Mouse (Mus musculus): Measurements from ENCODE around the gene Grid2. TPM values are rescaled to one million over a fixed set of nuclear protein-coding genes. Genes with fewer than 3 reads are reported as not detected.
A peak's percentile ranks its signal among the peaks of the same experiment; 100 is the strongest.

Gene Grid2
- total RNA-seq, 2 experiments from 2014 or later, result 0.07 TPM; not detected in 1

DNA sequence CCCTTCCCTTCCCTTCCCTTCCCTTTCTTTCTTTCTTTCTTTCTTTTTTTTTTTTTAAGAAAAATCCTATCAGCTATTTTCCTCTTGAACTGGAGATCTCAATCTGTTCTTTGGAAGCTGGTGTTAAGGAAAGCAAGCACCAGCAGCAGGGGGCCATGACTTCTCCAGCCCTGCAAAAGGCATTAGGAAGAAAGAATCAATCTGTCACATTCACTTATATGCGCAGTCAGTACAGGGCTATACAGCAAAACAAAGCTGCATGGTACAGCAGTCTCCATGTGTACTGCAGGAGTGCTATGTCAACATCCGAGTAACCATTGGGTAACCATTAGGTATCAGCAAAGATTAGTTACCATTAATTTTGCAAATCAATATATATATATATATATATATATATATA lies 809.0 kb downstream of the Grid2 start:
- no peak for DNase-seq

DNA sequence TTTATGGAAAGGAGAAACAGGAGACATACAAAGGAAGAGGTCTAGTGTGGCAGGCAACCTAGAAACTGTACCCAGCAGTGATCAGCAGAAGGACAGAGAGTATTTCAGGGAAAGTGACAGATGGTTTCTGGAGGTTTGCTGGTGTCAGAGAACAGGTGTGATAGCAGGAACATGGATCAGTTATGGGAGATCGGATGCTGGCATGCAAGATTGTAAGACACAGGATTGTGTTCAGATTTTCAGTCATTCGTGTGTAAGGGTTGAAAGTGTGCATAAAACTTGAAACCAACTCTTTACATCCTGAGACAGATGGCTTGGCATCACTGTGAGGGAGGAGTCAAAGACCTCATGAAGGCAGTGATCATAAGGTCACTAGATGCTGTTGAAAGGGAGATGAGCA lies 817.7 kb downstream of the Grid2 start:
- no peak for DNase-seq

DNA sequence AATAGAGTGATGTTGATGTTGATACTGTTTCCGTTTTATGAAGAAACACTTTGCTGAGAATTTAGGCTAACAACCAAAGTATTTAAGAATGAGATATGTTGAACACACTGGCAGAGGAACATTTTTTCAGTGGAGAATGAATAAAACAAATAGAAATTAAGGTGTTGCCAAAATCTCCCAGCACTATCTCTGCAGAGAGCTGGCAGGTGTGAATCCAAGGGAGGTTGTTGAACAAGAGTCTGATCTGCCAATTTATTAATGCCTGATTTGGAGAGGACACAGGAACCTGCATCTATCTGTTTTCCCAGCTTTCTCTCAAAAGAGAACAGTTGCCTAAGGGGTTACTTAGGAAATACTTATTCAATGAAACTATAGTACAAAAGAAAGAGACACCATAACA lies 822.2 kb downstream of the Grid2 start:
- DNase-seq, result no peak

DNA sequence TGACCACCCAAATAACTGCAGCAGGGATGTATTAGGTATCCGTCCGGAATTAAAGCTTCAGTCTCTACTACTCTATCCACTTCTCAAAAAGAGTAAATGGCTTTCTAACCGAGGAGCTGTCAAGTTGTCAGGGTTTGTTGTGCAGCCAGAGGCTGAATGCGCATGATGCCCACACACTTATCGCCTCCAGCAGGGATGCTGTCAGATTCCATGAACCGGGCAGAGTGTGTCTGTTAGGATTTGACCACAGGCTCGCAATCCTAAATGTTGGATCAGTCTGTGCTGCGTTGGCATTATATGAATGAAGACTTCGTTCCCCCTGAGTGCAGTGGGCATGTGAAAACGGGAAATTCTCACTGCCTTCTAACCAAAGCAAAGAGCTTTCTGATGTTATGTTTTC lies 843.0 kb downstream of the Grid2 start:
- no peak for DNase-seq

DNA sequence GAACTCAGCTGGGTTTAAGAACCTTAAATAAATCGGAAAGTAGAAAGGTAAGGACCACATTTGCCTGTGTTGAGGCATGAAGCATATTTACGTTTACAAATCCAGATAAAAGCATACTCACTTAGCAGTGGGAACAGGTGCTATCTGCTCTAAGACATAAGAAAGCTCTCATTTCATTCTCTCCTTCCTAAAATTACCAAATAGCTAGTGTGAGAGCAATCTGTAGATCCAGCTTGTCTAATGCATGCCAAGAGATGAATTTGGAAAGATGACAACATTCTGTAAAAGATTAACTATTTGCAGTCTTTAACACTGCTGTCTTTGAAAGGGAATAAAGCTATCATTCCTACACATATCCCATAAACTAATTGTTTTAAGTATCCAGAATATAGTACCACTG lies 858.9 kb downstream of the Grid2 start:
- no peak for DNase-seq

DNA sequence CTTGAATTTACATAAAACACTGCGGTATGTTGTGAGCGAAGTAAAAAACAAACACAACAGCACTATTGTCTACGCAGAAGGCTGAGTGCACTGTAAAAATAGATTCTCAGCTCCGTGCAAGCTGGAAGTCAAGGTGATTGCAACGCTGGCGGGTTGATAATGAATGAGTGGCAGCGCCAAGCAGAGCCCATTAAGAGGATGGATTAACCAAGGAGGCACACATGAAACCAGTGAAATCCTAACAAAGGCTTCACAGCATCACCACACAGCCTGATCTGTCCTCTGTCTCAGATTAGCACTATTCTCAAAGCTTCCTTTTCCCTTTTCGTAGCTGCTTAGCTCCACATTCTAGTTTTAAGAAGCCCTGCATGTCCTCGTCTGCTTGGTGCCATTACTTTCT lies 880.6 kb downstream of the Grid2 start:
- no peak for DNase-seq

DNA sequence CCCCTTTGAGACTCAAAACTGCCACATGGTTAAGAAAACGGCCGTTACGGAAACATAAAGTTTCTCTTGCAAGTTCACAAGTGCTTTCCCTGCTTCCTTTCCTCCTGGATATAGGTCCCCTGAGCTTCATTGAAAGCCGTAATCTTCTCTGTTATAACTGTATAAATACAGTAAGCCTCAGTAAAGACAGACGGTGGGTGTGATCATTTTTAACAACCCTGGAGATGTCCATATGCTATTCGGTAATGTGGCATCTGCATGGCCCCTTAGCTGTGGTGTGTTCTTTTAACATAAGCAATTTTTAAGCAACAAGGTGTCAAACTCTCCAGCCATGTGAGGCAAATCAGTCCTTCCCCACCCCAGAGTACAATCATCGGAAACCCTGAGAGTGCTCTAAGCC lies 892.9 kb downstream of the Grid2 start:
- DNase-seq, result no peak

DNA sequence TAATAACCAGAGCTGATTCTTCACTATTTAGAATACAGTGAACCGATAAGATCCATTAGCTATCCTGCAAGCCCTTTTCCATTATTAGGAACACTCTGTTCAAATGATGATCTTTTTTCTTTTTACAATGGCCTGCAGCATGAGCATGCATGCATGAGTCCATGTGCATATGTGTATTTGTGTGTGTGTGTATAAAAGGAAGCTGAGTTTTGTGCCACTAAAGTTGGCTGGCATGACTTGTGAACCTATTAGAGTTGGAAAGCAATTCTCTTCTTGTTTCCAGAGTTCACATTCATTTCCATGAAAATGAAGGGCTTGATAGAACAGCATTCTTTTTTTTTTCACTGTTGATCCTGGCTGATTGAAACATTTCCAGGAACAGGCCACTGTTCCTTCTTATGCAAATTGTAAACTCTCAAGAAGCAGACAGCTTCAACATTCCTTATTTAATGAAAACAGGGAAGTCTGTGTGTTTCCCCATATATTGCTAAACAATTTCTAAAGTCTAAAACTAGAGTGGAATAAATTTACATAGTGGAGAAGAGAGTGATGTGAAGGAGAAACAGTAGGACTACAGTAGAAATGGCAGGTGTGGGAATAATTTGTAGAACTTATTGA lies 919.4 kb downstream of the Grid2 start:
- no peak for DNase-seq

DNA sequence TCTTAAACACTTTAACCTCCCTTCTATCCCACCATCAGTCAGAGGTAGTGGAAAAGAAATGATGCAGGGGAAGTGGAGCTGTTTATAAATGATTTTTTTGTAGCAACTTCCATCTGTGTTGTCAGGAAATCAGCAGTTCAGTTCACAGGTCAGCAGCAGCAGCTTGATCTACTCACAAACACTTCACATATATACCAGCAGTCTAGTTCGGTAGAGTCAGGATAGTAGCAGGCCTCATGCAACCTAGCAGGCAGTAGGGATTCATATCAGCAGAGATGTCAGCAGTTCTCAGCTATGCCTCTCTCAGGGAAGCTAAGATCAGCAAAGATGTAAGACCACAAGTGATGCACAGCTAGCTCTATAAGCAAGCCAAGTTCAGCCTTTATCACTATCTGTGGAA lies 938.0 kb downstream of the Grid2 start:
- DNase-seq, result no peak

DNA sequence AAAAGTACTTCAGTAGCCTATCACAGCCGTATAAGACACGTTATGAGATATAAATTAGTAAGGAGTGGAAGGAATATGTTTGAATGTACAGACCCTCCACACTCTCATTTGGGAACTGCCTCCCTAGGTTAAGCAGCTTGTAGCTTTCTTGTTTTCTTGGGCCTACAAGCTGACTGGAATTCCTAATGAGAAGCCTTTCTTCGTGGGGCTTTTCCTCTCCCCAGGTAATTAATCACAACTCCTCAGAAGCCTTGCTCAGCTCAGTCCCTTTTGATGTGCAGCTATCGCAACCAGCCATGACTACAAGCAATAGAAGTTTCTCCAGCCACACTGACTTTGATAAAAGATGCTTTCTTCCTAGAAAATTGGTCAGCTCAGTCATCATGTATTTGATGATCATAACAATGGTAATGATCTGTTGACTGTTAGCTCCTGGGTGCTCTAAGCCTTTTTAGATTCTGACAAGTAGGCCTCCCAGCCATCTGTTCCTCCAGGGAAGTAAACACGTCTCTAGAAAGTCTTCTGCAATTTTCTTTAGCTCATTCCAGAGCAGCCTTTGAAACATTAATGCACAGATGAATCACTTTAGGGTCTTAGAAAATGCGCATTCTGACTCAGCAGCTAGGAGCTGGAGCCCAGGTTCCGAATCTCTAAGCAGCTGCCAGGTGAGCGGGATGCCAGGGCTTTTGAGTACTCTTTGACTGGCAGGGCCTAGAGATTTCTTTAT lies 946.9 kb downstream of the Grid2 start:
- DNase-seq, result no peak

DNA sequence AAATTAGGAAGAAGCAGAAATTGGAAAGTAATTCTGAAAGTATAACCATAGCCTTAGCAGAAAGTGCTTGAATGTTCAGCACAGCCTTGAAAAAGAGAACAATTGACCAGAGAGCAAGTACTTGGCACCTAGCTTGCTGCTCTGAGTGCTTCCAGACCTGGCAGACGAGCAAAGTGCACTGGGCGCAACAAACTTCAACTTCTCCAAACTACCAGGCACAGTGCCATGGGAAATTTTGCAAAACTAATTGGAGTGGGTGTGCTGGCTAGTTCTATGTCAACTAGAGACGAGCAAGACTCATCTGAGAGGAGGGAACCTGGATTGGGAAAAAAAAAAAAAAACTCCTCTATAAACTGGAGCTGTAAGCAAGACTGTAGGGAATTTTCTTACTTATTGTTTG lies 980.7 kb downstream of the Grid2 start:
- DNase-seq, result peak in 1 of 2 experiments; percentile 0

DNA sequence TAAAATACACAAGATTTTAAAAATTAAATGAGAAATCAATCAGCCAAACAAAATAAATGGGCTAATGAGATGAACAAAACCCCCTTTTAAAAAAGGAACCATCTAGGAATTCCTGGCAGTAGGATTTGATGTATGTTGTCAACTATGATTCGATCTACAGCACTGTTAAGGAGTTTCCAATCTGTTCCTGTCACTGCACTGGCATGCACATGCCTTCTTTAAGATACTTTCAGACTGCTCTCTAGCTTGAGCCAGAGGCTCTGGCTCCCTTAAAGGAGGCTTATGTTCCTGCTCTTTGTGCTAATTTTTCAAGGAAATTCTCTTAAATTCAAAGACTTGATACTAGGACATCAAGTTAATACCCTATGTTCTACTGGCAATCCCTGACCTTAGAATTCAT lies 984.9 kb downstream of the Grid2 start:
- no peak for DNase-seq

DNA sequence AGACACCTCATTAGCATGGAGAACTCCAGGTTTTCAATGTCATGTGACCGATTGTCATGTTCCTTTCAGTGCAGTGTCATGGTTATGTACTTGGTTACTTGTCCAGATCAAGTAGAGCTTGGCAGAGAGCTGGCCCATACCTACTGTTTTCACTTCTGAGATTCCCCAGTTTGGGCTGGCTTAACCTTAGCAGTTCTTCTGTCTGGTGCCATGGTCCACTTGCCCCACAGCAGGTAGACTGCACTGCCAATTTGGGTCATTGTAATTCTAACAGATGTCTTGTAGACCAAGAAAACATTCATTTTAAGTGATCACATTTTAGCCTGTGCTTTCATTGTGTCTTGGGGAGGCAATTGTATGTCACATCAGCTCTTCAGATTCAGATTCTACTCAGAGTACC lies 990.3 kb downstream of the Grid2 start:
- no peak for DNase-seq

DNA sequence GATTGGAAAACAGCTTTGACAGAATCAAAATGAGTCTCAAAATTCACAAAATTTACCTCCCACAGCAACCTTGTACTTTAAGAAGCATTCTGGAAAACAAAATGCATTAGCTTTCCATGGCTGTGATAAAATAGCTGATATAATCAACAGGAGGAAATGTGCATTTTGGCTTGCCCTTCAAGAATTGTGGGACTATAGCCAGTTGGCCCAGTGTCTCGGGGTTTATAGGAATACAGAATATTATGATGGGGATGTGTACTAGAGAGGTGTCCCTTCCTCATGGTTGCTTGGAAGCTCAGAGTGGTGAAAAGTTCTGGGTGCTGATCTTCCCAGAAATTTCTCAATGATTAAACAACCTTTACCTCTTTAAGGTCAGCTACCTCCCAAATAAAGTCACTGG lies 995.4 kb downstream of the Grid2 start:
- DNase-seq, result no peak

DNA sequence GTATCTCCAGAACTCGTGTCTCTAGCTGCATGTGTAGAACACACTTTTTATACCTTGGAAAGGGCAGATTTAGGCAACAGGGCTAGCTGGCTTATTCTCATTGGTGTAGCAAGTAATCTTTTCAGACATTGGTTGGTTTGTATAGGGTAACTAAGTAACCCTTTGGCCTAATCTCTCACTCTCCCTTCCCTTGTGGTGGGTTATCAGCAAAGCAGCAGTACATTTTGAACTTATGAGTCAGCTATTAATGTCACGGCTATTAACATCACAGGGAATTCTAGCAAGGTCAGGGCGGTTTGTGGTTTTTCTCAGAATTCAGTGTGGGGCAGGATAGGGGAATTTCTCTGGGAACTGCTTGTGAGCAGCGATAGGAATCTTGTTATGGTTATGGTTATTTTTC lies 1007.8 kb downstream of the Grid2 start:
- DNase-seq, result peak; percentile 15 to 34

DNA sequence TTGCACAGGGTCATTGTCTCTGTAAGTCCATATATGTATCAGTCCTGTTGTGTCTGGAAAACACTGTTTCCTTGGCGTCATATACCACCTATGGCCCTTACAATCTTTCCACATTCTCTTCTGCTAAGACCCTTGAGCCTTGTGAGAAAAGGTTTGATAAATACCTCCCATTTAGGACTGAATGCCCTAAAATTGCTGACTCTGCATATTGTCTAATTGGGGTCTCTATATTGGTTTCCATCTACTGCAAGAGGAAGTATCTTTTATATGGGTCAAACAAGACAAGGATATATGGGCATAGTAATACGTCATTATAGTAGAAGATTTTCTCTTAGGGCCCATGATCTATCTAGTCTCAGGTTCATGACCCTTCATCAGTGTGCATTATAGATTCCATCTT lies 1008.5 kb downstream of the Grid2 start:
- DNase-seq, result no peak

DNA sequence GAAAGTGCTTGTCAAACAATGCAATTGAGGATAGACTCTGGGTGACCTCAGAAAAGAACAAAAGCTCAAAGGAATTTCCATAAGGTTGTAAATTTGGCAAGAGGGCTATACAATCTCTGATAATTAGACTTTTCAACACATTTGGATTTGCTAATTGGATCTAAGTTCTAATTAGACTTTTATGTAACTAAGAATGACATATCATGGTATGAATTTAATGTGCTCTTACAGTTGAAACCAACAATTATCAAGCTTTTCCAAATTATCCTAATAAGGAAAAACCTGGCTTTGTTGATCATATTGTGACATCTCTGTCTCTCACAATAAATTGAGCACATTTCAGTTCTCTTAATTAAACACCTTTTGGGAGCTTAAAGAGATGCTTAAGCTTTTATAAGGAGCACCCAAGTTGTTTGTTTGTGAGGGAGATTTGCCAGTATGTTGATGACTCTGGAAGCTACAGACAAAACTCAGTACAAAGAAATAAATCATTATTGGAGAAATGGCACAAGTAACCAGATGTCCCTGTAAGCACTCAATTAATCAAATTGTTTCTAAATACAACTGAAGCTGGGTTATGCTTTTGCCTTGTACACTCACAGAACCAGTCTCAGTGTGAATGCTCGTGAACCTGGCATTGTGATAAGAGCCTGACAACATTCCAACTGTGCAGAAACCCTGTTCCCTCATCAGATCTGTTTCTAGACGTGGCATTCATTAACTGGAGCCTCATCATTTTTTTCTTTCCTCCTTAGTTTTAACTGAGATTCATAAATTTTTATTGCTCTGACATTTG lies 1018.8 kb downstream of the Grid2 start:
- no peak for DNase-seq

DNA sequence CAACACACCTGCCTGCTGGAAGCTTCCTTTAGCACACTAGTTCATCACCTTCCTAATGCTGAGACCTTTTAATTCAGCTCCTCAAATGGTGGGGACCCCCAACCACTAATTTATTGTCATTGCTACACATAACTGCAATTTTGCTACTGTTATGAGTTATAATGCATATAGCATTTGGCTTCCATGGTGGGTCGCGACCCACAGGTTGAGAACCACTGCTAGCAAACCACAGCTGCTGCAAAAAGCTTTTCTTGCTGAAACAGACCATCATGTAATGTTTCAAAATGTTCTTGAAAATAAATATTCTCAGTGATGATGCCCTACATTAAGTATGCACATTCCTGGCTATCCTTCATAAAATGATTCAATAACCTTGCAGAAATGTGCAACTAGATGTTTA lies 1024.3 kb downstream of the Grid2 start:
- DNase-seq, result no peak

DNA sequence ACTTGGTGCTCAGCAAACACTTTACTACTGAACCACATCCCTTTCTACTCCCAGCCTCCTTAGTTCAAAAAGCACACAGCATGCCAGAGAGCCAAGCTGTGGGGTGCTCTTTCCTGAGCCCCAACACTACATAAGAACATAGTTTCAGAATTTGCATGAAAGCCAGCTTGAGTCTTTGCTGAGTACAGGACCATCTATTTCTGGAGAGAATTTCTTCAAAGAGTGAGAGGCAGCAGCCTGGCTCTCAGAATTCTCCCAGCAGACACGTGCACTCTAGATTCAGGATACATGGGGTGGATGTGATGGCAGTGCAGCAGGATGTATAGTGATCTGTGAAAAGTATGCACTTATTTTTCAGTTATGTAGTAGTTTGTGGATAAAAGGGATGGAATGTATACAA lies 1038.1 kb downstream of the Grid2 start:
- no peak for DNase-seq

DNA sequence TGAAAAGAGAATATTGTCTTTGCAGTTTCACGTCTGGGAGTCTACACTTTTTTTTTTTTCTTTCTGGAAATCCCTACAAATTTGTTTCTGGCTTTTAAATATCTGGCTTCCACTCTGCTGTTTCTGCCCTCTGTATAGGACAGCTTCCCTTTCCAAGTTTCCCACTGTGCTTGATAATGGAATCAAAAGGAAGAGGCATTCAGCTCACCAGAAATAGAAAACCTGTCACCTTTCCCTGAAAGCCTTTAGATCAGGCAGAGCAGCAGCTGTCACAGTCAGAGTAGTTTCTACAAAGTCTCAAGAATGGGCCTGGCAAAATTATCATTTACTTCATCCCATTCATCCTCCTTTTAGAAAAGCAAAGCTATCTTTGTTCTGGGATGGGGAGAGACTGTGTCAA lies 1042.0 kb downstream of the Grid2 start:
- no peak for DNase-seq

DNA sequence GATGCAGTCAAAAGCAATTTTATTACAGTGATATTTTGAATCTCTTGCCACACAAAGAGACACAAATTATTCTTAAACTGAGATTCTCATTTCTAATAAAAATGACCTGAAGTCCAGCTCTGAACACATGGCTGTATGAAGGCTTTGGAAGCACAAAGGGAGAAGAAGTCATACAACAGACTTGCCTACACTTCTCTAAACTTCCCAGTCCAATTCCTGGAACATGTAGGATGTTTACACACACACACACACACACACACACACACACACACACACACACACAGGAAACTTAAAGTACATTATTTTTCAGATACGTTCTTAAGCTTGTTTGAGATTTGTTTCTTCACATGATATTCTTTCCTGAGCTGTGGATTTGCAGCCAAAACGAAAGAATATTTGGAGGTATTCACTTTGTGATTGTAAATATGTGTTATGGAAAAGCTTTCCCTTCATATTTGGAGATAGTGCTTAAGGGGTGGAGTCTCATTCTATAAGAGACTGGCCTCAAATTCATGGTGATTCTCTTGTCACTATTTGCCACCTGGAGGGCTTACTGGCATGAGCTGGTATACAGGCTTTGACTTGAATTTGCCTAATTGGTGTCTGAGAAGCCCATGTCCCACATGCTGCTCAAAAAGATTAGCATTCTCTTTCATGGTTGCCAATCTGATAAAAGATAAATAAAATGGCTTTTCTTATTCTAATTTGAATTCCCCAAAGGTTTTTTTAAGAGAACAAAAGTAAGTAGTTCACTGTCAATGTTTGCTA lies 1049.2 kb downstream of the Grid2 start:
- DNase-seq, result no peak

DNA sequence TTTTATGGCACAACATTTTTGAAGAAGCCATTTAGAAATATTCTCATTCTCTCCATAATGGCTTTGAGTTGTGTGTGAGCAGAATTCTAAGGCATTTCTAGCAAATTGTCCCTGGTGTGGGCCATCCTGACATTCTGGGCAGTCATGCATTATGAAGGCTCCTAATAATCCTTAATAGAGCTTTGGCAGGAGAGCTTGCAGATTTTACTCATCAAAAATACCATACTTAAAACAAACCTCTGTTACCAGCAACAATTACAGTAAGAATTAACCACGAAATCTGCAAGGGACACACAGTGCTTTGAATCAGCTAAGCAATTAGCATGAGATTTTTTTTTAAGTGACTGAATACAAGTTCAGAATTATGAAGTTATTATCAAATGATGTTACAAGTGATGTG lies 1053.0 kb downstream of the Grid2 start:
- DNase-seq, result no peak

DNA sequence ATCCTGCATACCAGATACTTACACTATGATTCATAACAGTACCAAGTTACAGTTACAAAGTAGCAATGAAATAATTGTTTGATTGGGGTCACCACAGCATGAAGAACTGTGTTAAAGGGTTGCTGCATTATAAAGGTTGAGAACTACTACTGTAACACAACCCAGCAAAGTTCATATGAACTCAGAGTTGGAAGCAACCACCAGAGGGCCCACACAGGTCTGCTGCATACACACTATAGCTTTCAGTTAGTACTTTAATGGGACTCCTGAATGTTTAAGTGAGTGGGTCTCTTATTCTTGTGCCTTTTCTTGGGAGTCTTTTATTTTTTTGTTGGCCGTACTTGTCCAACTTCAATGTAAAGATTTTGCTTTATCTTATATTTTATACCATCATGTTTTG lies 1057.5 kb downstream of the Grid2 start:
- no peak for DNase-seq

Data from adrenal gland, postnatal 36 days (tissue).